Comparison of ENCODE assay signal across 8 mouse cellular contexts in the genomic region with DNA sequence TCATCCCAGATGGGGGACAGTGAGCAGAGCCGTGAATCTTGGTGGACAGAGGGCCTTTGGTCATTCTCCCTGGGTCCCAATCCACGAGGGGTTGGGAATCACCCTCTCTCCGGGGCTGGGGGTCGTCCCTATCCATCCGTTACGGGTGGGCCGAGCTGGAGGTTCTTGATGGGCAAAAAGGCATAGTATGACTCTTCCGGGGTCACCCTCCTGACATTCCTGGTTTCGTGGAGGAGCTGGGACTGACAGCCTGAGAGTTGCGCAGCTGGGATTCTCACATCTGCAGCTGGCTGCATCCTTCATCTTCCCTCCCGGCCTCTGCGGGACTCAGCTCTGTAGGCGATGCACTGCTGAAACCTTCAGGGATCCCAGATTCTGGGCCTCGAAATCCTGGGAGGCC. TPM values are rescaled to one million over a fixed set of nuclear protein-coding genes. Genes with fewer than 3 reads are reported as not detected.
DNase-seq lines count a peak whose midpoint lies in the region; ATAC-seq and TF ChIP-seq lines count a peak whose summit lies in the region.

No protein-coding gene starts in this region.

- peaks cover 8% of the 10 kb centered on the region; the same call in 1 of the 2 replicates for H3K9me3 ChIP-seq in heart, embryonic 10.5 days
- H3K9me3 ChIP-seq in G1E (replicated peaks): no peaks in the 10 kb centered on the region
- no peaks in the 10 kb centered on the region; the same call in 1 of the 2 replicates for H3K9me3 ChIP-seq in midbrain, embryonic 10.5 days (replicated peaks)

- DNase-seq in heart, embryonic 10.5 days (ENCODE audit: low spot score): no peak
- no peak for DNase-seq in heart, adult 18-20 months
- peak; percentile 6 for DNase-seq in G1E (ENCODE audit: low spot score)
- peak; percentile 22 for DNase-seq in kidney, adult 18-20 months
- peak; percentile 52 for DNase-seq in midbrain, embryonic 10.5 days (ENCODE audit: low spot score)
- peak; percentile 11 to 26 for DNase-seq in thymus, postnatal 36 days
- DNase-seq in spleen, adult 18-20 months: no peak

- peak overlapping the region; percentile 92 for H3K27ac ChIP-seq in heart, embryonic 10.5 days
- no peak overlapping the region for H3K27ac ChIP-seq in embryonic fibroblast, embryonic 13.5 days (ENCODE audit: insufficient read depth, low read length)
- peak overlapping the region; percentile 88 for H3K27ac ChIP-seq in midbrain, embryonic 10.5 days (replicated peaks)

- TF ChIP-seq POLR2A in embryonic fibroblast, embryonic 13.5 days (IDR thresholded peaks at IDR 0.05; ENCODE audit: low read depth, low read length): no peak

- H3K4me1 ChIP-seq in heart, embryonic 10.5 days: peaks cover 17% of the 10 kb centered on the region
- peaks cover 48% of the 10 kb centered on the region for H3K4me1 ChIP-seq in G1E (ENCODE audit: insufficient read depth, low read depth, low read length)
- H3K4me1 ChIP-seq in embryonic fibroblast, embryonic 13.5 days (ENCODE audit: control insufficient read depth, insufficient read depth, low read length): peaks cover 4% of the 10 kb centered on the region; the same call in 1 of the 2 replicates
- peaks cover 21% of the 10 kb centered on the region for H3K4me1 ChIP-seq in midbrain, embryonic 10.5 days

- 2% methylated on average over 14 of the region's 14 CpGs for WGBS in heart, embryonic 10.5 days
- WGBS in midbrain, embryonic 10.5 days: under 1% methylated on average over 14 of the region's 14 CpGs

- no peaks in the 10 kb centered on the region for H3K27me3 ChIP-seq in heart, embryonic 10.5 days (ENCODE audit: insufficient read depth, poor library complexity, severe bottlenecking)
- H3K27me3 ChIP-seq in G1E (ENCODE audit: insufficient read depth, low read length): no peaks in the 10 kb centered on the region
- H3K27me3 ChIP-seq in midbrain, embryonic 10.5 days (ENCODE audit: low read depth, poor library complexity, severe bottlenecking): peaks cover 36% of the 10 kb centered on the region

- H3K4me3 ChIP-seq in heart, embryonic 10.5 days: peak overlapping the region; percentile 81
- peak overlapping the region; percentile 86 for H3K4me3 ChIP-seq in G1E (ENCODE audit: low read depth, low read length)
- peak overlapping the region; percentile 72 for H3K4me3 ChIP-seq in embryonic fibroblast, embryonic 13.5 days (ENCODE audit: insufficient read depth, low read length)
- peak overlapping the region; percentile 87 for H3K4me3 ChIP-seq in midbrain, embryonic 10.5 days

- ATAC-seq in G1E (ENCODE audit: extremely low read depth, insufficient number of reproducible peaks, low FRiP score, poor library complexity, severe bottlenecking): no peak

- no peak for TF ChIP-seq CTCF in G1E (IDR thresholded peaks at IDR 0.05; ENCODE audit: low read depth, low read length)
- TF ChIP-seq CTCF in embryonic fibroblast, embryonic 13.5 days (IDR thresholded peaks at IDR 0.05; ENCODE audit: borderline replicate concordance, insufficient read depth, low read length): no peak

- H3K36me3 ChIP-seq in heart, embryonic 10.5 days: peaks cover 22% of the 10 kb centered on the region
- peaks cover 5% of the 10 kb centered on the region for H3K36me3 ChIP-seq in G1E (replicated peaks)
- peaks cover 12% of the 10 kb centered on the region for H3K36me3 ChIP-seq in midbrain, embryonic 10.5 days

RNA-seq across cellular contexts. Expression of a gene that starts 1.0 kb away (rescaled TPM):
- 39.3 and 43.8 TPM in 2 replicates for polyA plus RNA-seq in heart, embryonic 10.5 days (2016; fragmentation: Nextera tagmentation; extraction: Ambion mirVana)
- 10 to 100 TPM; 47.8 to 49.4 TPM for total RNA-seq in heart, adult 18-20 months (2021)
- total RNA-seq in G1E (2014; fragmentation: Nextera tagmentation) (22.0 and 34.1 TPM in 2 replicates), G1E (2017) (10.5 and 12.4 TPM in 2 replicates)
- 33.9 and 44.5 TPM in 2 replicates for polyA plus RNA-seq in G1E (2012)
- 25.6 and 26.5 TPM in 2 replicates for polyA plus RNA-seq in embryonic fibroblast, embryonic 13.5 days (2011; ENCODE audit: insufficient read length, low read depth, missing spikeins)
- polyA plus RNA-seq in midbrain, embryonic 10.5 days (2016; fragmentation: Nextera tagmentation; extraction: Ambion mirVana): 19.0 and 21.7 TPM in 2 replicates

RNA-seq across cellular contexts. Expression of a gene that starts 9.6 kb away (rescaled TPM):
- polyA plus RNA-seq in heart, embryonic 10.5 days (2016; fragmentation: Nextera tagmentation; extraction: Ambion mirVana): 16.8 and 20.4 TPM in 2 replicates
- total RNA-seq in heart, adult 18-20 months (2021): 10 to 100 TPM; 20.8 to 21.2 TPM
- total RNA-seq in G1E (2014; fragmentation: Nextera tagmentation): 37.2 and 38.6 TPM in 2 replicates
- total RNA-seq in G1E (2017): 47.2 and 51.7 TPM in 2 replicates
- 6.6 and 7.0 TPM in 2 replicates for polyA plus RNA-seq in G1E (2012)
- polyA plus RNA-seq in embryonic fibroblast, embryonic 13.5 days (2011; ENCODE audit: insufficient read length, low read depth, missing spikeins): 18.6 and 21.2 TPM in 2 replicates
- 18.9 and 21.0 TPM in 2 replicates for polyA plus RNA-seq in midbrain, embryonic 10.5 days (2016; fragmentation: Nextera tagmentation; extraction: Ambion mirVana)

RNA-seq across cellular contexts. Expression of a gene that starts 33.5 kb away (rescaled TPM):
- polyA plus RNA-seq in heart, embryonic 10.5 days (2016; fragmentation: Nextera tagmentation; extraction: Ambion mirVana): 7.7 and 8.7 TPM in 2 replicates
- 1 to 10 TPM in 1 of 2 experiments, under 1 TPM in 1; 0.89 to 1.5 TPM for total RNA-seq in heart, adult 18-20 months (2021)
- total RNA-seq in G1E (2014; fragmentation: Nextera tagmentation): not detected in 2 replicates
- total RNA-seq in G1E (2017): 0.11 TPM in 1 of 2 replicates, not detected in the other
- polyA plus RNA-seq in G1E (2012): not detected in 2 replicates
- polyA plus RNA-seq in embryonic fibroblast, embryonic 13.5 days (2011; ENCODE audit: insufficient read length, low read depth, missing spikeins): 12.8 and 14.1 TPM in 2 replicates
- polyA plus RNA-seq in midbrain, embryonic 10.5 days (2016; fragmentation: Nextera tagmentation; extraction: Ambion mirVana): 3.4 and 3.7 TPM in 2 replicates

Comparison
In these comparisons a context has a peak if more than half of its experiments do, and no peak if none do; other contexts are left out.
1. DNase-seq: peak in G1E (single experiment), kidney, adult 18-20 months (single experiment), midbrain, embryonic 10.5 days (single experiment) and thymus, postnatal 36 days (2 of 2); none in heart, embryonic 10.5 days (single experiment), heart, adult 18-20 months (0 of 2) and spleen, adult 18-20 months (0 of 2).
2. Peak in every context shown above with its lines, with median percentiles within 50 percentile points of each other: H3K4me3 ChIP-seq.